Mouse (Mus musculus) small intestine, adult 2 months (tissue): ENCODE measurements at regions not wholly inside any gene's neighbourhood (a gene's known extent, or its start where the extent isn't known, plus 50 kb on each side); places are given as distances from the start of the nearest gene placed in this dataset.

Experiments
- H3K27ac ChIP-seq: fragments of 200-500 bp; 2 replicates; pipeline ENCODE4 v1.5.1; 2012; ENCODE audit warnings: low read depth, low read length, control low read depth, inconsistent platforms; ENCODE audit not compliant: insufficient read depth
- H3K27me3 ChIP-seq: fragments of 200-500 bp; 2 replicates; pipeline ENCODE4 v1.6.1; 2012; ENCODE audit warnings: mild to moderate bottlenecking, moderate library complexity, low read length, inconsistent platforms; ENCODE audit not compliant: control insufficient read depth, insufficient read depth
- H3K36me3 ChIP-seq: fragments of 200-500 bp; 2 replicates; pipeline ENCODE4 v1.6.1; 2012; ENCODE audit warnings: mild to moderate bottlenecking, low read length, control low read depth, inconsistent platforms; ENCODE audit not compliant: control insufficient read depth, insufficient read depth
- H3K4me1 ChIP-seq: fragments of 200-500 bp; 2 replicates; pipeline ENCODE4 v1.6.1; 2012; ENCODE audit warnings: low read length, inconsistent platforms, mixed read lengths; ENCODE audit not compliant: control insufficient read depth, insufficient read depth, insufficient read length
- H3K4me3 ChIP-seq: fragments of 200-500 bp; 2 replicates; pipeline ENCODE4 v1.5.1; 2012; ENCODE audit warnings: low read depth, mild to moderate bottlenecking, control low read depth, inconsistent platforms, low read length, moderate library complexity
- CTCF ChIP-seq: fragments of 200-500 bp; IDR thresholded peaks from 2 replicates; pipeline ENCODE4 v1.5.1; 2012; ENCODE audit warnings: low read depth, mild to moderate bottlenecking, control low read depth, inconsistent platforms, low read length, moderate library complexity, mixed read lengths; ENCODE audit not compliant: insufficient replicate concordance, insufficient read length; ENCODE audit errors: extremely low read depth
- POLR2A ChIP-seq: fragments of 200-500 bp; IDR thresholded peaks from 2 replicates; pipeline ENCODE4 v1.6.1; 2012; ENCODE audit warnings: low read depth, mild to moderate bottlenecking, control low read depth, inconsistent platforms, low read length, moderate library complexity
- WGBS: fragments of 180-500 bp; shearing (Covaris S2); methylation state at CpG from one replicate; pipeline ENCODE4 v1.1.7; 2018; 5-methylcytosine and 5-hydroxymethylcytosine counted together

DNA sequence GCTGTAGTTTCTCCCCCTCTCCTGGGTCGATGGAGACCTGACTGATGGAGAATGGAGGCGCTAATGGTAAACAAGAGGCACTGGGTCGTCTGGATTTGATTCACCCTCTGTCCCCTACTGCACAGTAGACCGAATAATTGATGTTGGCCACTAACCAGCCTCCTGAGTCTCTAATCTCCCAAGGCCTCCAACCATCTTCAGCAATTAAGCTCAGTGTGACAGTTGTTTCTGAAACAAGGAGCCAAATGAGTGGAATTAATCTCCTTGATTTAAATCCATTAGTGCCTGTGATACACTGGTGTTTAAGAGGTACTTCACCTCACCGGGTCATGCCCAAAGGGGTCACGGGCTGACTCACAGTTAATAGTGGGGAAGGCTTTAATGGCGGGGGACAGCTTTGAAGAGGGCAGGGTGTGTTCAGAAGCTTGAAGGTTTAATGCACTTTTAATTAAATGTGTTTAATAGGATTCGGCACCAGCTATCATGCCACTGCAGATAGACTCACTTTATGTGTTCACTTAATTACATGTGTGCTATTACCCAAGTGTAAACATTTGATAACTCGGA, 161.8 kb upstream of the Msx2 start:
- Histone ChIP-seq H3K27me3 (no peaks in the 10 kb centered on the region), H3K27ac (no peak overlapping the region), H3K36me3 (no peaks in the 10 kb centered on the region), H3K4me3 (no peak overlapping the region), H3K4me1 (no peaks in the 10 kb centered on the region)
- TF ChIP-seq CTCF (no peak), POLR2A (no peak)
- WGBS: 60% methylated on average over 9 of the region's 9 CpGs

DNA sequence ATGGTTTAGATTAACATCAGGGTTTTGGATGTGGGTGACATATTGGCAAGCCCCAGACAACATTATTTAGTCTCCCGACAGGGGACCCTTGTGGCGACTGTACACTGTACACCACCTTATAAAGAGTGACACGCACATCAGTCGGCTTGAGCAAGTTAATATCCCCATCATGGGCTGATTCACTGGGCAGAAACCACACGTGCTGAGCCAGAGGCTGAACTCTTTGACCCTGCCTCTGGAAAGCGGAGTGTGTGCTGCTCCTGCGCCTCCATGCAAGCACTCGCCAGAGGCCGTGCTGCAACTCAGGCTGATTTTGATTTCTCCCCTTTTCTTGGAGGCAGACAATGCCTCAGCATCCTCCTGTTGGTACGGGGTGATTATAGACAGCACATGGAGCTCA, 125.2 kb upstream of the Msx2 start:
- H3K36me3 ChIP-seq: no peaks in the 10 kb centered on the region
- no peaks in the 10 kb centered on the region for H3K27me3 ChIP-seq
- H3K4me3 ChIP-seq: no peak overlapping the region
- H3K4me1 ChIP-seq: no peaks in the 10 kb centered on the region
- 81% methylated on average over 10 of the region's 10 CpGs for WGBS
- TF ChIP-seq POLR2A (no peak), CTCF (no peak)
- H3K27ac ChIP-seq: no peak overlapping the region

DNA sequence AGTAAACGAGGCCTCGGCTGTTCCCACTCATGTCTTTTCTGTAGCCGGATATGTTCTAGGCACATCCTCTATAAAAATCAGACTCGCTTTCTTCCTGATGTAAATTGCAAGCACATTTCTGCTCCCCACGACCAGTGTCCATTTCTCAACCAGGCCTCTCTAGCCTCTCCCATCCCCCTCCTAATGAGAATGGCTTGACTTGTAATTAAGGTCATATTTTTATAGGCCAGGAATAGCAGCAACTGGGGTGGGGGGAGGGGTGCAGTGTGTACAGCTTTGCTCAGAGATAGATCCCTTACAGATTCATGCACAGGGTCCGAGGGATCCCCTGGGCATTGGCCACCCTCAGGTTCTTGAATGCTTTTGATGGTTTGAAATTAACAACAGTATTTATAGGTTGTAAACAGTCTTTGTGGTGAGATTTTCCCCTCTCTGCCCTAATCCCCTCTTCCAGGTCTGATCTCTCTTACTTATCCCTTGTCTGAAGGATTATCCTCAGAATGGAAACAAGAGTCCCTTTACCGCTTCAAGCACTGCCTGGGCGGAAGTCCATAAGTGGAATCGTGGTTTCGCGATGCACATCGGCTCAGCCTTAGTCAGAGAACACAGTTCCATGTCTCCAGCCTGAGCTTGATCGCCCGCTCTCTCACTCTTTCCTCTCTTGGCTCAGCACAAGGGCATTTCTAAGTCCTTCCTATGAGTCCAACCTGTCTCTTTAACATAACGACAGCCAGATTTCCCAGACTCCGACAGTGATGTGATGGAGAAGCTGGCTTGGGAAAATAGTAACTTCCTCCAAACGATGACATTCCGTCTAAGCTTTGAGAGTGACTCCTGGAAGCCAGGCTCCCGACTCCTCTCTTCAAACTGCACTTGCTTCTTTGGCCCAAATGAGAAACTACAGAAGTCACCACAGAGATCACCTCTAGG, 124.3 kb upstream of the Msx2 start:
- no peaks in the 10 kb centered on the region for H3K36me3 ChIP-seq
- H3K27me3 ChIP-seq: no peaks in the 10 kb centered on the region
- TF ChIP-seq POLR2A (no peak), CTCF (no peak)
- H3K27ac ChIP-seq: no peak overlapping the region
- 85% methylated on average over 19 of the region's 19 CpGs for WGBS
- H3K4me1 ChIP-seq: no peaks in the 10 kb centered on the region
- H3K4me3 ChIP-seq: no peak overlapping the region

DNA sequence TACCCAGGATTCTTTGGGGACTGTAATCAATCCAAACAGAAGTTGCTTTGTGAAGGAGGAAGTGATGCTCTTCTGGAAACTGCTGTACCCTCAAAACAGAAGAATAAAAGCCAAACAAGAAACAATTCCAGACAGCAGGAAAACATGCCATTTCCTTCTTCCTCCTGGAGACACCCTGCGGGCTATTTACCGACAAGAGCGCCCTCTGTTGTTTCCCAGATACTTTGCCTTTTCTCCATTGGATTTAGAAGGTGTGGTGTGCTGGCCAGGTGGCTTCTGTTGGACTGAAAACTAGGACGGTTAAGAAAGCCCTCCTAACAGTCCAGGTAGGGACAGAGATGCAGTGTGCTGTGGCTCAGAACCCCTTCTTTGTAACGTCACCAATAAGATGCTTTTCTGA, 119.9 kb upstream of the Msx2 start:
- H3K27ac ChIP-seq: no peak overlapping the region
- H3K36me3 ChIP-seq: no peaks in the 10 kb centered on the region
- no peaks in the 10 kb centered on the region for H3K4me1 ChIP-seq
- no peak overlapping the region for H3K4me3 ChIP-seq
- H3K27me3 ChIP-seq: no peaks in the 10 kb centered on the region
- WGBS: 10% methylated on average over 5 of the region's 5 CpGs
- no peak for TF ChIP-seq CTCF
- TF ChIP-seq POLR2A: no peak

DNA sequence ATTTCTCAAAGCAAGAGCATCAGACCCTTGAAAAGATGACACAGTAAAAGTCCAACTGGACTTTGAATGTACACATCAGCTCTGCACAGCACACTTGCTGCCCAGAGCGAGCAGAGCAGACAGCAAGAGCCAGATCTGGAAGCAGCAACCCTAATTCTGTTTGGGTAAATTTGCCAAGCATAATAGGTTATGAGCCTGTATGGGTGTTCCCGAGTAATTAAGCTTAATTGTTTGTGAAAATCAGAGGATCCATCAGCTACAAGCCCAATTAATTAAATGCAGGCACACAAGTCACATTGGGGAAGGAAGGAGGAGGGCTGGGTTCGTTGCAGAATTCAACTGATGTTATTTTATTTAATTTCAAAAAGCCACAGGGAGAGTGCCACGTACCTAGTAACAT, 113.9 kb upstream of the Msx2 start:
- Histone ChIP-seq H3K27ac (no peak overlapping the region), H3K27me3 (no peaks in the 10 kb centered on the region), H3K4me3 (no peak overlapping the region), H3K4me1 (no peaks in the 10 kb centered on the region), H3K36me3 (no peaks in the 10 kb centered on the region)
- 65% methylated on average over 4 of the region's 4 CpGs for WGBS
- TF ChIP-seq CTCF: no peak
- no peak for TF ChIP-seq POLR2A

DNA sequence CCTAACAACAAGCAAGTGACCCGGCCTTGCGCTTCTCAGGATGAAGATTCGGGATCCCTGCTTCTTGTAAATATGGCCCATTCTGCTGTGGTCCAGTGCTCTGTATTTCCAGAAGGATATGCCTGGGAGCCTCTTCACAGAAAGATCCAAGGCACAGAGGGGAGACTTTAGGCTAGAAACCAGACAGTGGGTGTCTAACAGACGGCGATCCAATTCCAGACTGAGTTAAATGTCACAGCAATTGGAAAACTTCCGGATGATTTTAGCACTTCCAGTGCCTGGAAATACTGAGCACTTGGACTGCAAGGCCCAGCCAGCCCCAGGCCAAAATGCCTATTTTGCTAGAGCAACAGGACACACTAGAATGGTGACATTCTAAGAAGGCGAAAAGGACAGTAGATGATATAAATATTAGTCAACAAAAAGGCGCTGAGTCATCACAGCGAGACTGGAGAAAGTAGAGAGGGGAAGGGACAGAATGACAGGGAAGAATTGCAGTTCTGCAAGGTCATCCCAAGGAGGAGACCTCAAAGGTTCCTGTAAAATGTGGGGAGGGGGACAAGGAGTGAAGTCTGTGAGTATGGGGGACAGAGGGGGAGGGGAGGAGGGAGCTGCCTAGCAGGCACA, 111.7 kb upstream of the Msx2 start:
- Histone ChIP-seq H3K27me3 (no peaks in the 10 kb centered on the region), H3K4me3 (no peak overlapping the region), H3K36me3 (no peaks in the 10 kb centered on the region), H3K27ac (no peak overlapping the region), H3K4me1 (no peaks in the 10 kb centered on the region)
- TF ChIP-seq CTCF (no peak), POLR2A (no peak)
- 78% methylated on average over 9 of the region's 9 CpGs for WGBS

DNA sequence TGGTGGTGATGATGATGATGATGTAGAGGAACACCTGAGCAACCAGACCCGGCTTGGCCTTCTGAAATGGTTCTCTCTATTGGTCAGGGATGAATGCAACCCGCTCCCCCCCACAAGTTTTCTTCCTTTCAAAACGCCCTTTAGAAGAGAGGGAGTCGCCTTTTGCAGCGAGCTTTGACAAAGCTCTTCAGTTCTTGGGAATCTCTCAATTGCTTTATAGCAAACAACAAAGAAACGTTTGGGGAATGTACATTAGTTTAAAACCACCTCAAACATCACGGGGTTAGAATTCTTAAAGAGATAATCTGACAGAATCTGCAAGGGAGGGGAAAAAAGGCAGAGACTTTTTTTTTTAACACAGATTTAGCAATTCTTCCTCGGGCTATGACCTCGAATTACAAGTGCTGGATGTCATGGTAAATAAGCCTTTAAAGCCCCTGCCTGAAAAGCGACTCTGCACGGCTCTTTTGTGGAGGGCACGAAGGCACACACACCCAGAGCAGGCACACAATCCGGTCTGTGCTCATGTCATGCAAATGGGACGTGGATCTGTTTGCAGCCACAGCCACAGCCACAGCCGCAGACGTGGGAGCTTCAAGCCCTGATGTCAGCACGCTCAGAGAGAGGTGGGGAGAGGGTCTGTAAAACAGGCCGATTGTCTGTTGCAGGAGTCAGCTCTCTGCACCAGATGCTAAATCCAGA, 81.2 kb upstream of the Msx2 start:
- WGBS: 43% methylated on average over 18 of the region's 18 CpGs
- Histone ChIP-seq H3K4me1 (no peaks in the 10 kb centered on the region), H3K27ac (no peak overlapping the region), H3K27me3 (no peaks in the 10 kb centered on the region), H3K4me3 (no peak overlapping the region), H3K36me3 (no peaks in the 10 kb centered on the region)
- TF ChIP-seq CTCF: no peak
- no peak for TF ChIP-seq POLR2A
